Mouse (Mus musculus) heart, embryonic 13.5 days (tissue): ENCODE results near the gene Calcrl. TPM values are rescaled to one million over a fixed set of nuclear protein-coding genes. Genes with fewer than 3 reads are reported as not detected.

ENCODE experiments used
- ATAC-seq: fragments of 200-750 bp; cut with Nextera tagmentation; 2 replicates; pipeline ENCODE4 v1.8.0; 2017; ENCODE audit warnings: moderate TSS enrichment; ENCODE audit not compliant: insufficient number of reproducible peaks, low FRiP score, low TSS enrichment; ENCODE audit errors: extremely low read depth
- H3K27ac ChIP-seq: fragments of 300-500 bp; sonication (generic); replicated peaks from 2 replicates; pipeline ENCODE4 v1.5.1; 2015; ENCODE audit warnings: moderate library complexity, mild to moderate bottlenecking, inconsistent platforms
- H3K27me3 ChIP-seq: fragments of 300-500 bp; sonication (generic); replicated peaks from 2 replicates; pipeline ENCODE4 v1.6.1; 2015; ENCODE audit warnings: mild to moderate bottlenecking, inconsistent platforms
- H3K36me3 ChIP-seq: fragments of 300-500 bp; sonication (generic); 2 replicates; pipeline ENCODE4 v1.6.1; 2015; ENCODE audit warnings: mild to moderate bottlenecking, inconsistent platforms
- H3K4me1 ChIP-seq: fragments of 300-500 bp; sonication (generic); 2 replicates; pipeline ENCODE4 v1.6.1; 2015; ENCODE audit warnings: inconsistent platforms
- H3K4me2 ChIP-seq: fragments of 300-500 bp; sonication (generic); 2 replicates; pipeline ENCODE4 v1.6.1; 2015; ENCODE audit warnings: inconsistent platforms, mild to moderate bottlenecking, moderate library complexity
- H3K4me3 ChIP-seq: fragments of 300-500 bp; sonication (generic); 2 replicates; pipeline ENCODE4 v1.5.1; 2015; ENCODE audit warnings: moderate library complexity, mild to moderate bottlenecking, inconsistent platforms
- H3K9ac ChIP-seq: fragments of 300-500 bp; sonication (generic); 2 replicates; pipeline ENCODE4 v1.6.1; 2015; ENCODE audit warnings: inconsistent platforms, mild to moderate bottlenecking, moderate library complexity
- H3K9me3 ChIP-seq: fragments of 300-500 bp; sonication (generic); 2 replicates; pipeline ENCODE4 v1.6.1; 2016; ENCODE audit warnings: inconsistent platforms
- WGBS: fragments of 180-500 bp; shearing (Covaris S2); methylation state at CpG from one replicate; pipeline ENCODE4 v1.1.7; 2015; ENCODE audit warnings: mixed read lengths; 5-methylcytosine and 5-hydroxymethylcytosine counted together
- polyA plus RNA-seq: library from polyadenylated mRNA; unstranded; fragments of >200 nt; fragmentation: Nextera tagmentation; extraction: Ambion mirVana; gene quantifications from 2 replicates; pipeline ENCODE4 v1.2.1, GENCODE M21; 2015

Gene Calcrl
- polyA plus RNA-seq, 1 experiment from 2014 or later: 39.2 TPM

DNA sequence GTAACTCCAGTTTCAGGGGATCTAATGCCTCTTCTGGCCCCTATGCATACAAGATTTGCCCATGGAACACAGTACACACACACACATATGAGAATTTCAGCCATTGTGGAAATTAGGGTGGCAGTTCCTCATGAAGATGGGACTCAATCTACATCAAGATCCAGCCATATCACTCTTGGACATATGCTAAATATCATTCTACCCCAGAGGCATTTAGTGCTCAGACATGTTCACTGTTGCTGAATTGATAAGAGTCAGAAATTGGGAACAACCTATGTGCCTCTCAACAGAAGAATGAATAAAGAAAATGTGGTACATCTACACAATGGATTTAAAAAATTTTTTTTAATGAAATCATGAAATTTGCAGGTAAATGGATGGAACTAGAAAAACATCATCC lies 58.5 kb downstream of the Calcrl start:
- H3K4me2 ChIP-seq: no peak overlapping the region

DNA sequence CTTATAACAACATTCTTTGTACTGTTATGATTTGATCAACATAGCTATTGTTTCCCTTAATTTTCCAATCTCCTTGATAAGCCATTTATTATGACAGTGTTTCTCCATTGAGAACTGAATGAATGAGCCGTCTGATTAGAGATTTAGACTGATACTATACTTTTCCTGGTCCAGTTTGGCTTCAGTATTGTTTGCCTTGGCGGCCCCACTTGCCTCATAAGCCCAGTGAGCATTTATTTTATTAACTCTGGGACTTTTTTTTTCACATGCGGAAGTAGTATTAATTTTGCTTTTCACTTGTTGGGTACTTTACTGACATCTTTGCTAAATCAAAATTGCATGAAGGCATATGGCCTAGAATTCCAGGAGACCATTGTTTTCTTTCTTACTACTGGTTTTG lies 59.9 kb downstream of the Calcrl start:
- Histone ChIP-seq H3K27ac (no peak overlapping the region), H3K4me1 (peaks cover 11% of the 10 kb centered on the region), H3K4me2 (no peak overlapping the region), H3K9ac (no peak overlapping the region), H3K9me3 (no peaks in the 10 kb centered on the region), H3K4me3 (no peak overlapping the region), H3K27me3 (no peaks in the 10 kb centered on the region), H3K36me3 (no peaks in the 10 kb centered on the region)
- ATAC-seq: no peak
- 76% methylated on average over 3 of the region's 3 CpGs for WGBS

More for the DNA sequence above, 58.5 kb downstream of the Calcrl start:
- no peak overlapping the region for H3K4me3 ChIP-seq
- H3K9me3 ChIP-seq: no peaks in the 10 kb centered on the region
- no peak for ATAC-seq
- H3K27ac ChIP-seq: no peak overlapping the region
- peaks cover 7% of the 10 kb centered on the region for H3K4me1 ChIP-seq
- H3K36me3 ChIP-seq: no peaks in the 10 kb centered on the region
- no peaks in the 10 kb centered on the region for H3K27me3 ChIP-seq
- no peak overlapping the region for H3K9ac ChIP-seq

DNA sequence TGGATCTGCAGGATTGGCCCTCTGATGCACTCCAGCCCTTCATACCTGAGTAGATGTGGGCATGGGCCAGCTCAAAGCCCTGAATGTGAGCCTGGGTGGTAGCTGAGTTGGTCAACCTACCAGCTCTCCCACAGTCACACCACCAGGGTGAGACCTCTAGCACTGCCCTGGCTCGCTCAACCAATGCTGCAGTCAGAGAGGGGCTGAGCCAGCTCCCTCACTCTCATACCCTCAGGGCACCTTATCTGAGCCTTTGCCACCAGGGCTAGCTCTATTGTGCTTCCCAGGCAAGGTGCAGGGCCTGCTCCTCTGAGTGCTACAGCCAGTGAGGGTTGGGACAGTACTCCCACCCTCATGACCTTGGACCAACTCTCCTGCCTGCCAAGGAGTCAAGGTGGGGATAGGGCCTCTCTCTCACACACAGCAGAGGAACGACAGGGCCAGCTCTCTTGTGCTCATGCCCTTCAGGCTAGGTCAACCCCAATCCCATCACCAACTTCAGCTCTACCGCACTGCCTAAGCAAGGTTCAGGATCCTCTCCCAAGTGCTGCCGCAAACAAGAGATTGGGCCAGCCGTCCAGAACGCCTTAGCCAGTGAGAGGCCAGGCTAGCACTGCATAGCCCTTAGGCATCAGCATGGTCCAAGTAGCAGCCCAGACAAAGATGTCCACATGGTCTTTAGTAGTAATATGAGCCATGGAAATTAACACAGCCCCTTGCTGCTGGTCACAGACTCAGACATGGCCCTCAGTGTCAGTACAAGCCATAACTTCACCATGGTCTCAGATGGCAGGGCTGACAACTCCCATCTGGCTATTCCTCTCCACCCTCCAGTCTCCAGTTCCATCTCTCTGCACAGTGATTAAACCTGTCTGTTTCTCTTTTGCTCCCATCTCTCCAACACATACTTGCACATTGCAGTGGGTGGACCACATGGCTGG lies 62.2 kb downstream of the Calcrl start:
- Histone ChIP-seq H3K9me3 (no peaks in the 10 kb centered on the region), H3K27ac (no peak overlapping the region), H3K4me3 (no peak overlapping the region), H3K4me2 (no peak overlapping the region), H3K9ac (no peak overlapping the region), H3K27me3 (no peaks in the 10 kb centered on the region), H3K4me1 (0 out of 2 replicates have a peak, but pooled peaks cover 4% of the 10 kb centered on the region), H3K36me3 (no peaks in the 10 kb centered on the region)
- ATAC-seq: no peak
- WGBS: 80% methylated on average over 6 of the region's 6 CpGs

DNA sequence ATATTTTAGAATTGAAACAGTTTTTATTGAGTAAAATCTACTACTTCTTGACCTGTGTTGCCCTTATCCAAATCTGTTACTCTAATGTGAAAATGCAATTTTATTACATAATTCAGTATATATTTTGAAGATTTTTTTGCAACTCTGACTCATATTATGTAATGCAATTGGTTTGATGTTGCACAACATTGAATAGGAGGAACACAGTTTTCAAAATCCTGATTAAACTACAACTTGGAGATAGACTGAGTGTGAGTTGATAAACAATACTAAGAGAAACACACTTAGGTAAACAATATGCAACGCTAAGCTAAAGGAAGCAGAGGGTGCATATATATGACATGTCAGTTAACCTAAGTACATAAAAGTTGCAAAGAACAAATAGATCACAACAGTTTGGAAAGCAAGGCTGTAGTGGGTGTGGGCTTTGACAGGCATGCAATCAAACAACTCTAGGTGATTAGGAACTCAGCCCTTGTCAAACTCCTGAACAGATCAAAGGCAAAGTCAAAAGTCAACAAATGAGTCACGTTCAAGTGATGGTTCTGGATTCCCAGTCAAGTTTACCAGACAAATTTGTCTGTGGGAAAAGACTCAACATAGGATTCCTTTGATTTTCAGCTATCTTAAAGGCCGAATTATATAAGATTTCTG lies 66.4 kb downstream of the Calcrl start:
- Histone ChIP-seq H3K27ac (no peak overlapping the region), H3K4me3 (no peak overlapping the region), H3K36me3 (peaks cover 5% of the 10 kb centered on the region; the same call in 1 of the 2 replicates), H3K9me3 (no peaks in the 10 kb centered on the region), H3K27me3 (no peaks in the 10 kb centered on the region), H3K9ac (no peak overlapping the region), H3K4me2 (no peak overlapping the region), H3K4me1 (0 out of 2 replicates have a peak, but pooled peaks cover 4% of the 10 kb centered on the region)
- no peak for ATAC-seq
- WGBS: 42% methylated on average over 3 of the region's 3 CpGs

DNA sequence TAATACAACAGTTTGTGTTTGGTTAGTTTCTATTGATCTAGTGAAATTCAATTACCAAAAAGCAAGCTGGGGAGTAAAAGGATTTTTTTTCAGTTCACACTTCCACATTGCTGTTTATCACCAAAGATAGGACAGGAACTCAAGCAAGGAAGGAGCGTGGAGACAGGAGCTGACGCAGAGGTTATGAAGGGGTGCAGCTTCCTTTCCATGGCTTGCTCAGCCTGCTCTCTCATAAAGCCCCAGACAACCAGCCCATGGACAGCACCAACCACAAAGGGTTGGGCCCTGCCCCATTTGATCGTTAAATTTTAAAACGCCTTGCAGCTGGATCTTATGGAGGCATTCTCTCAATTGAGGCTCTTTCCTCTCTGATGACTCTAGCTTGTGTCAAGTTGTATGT lies 69.9 kb downstream of the Calcrl start:
- Histone ChIP-seq H3K9me3 (no peaks in the 10 kb centered on the region), H3K4me2 (no peak overlapping the region), H3K4me3 (no peak overlapping the region), H3K9ac (no peak overlapping the region), H3K36me3 (peaks cover 5% of the 10 kb centered on the region; the same call in 1 of the 2 replicates), H3K4me1 (no peaks in the 10 kb centered on the region), H3K27ac (no peak overlapping the region), H3K27me3 (no peaks in the 10 kb centered on the region)
- WGBS: 63% methylated on average over 4 of the region's 4 CpGs
- no peak for ATAC-seq

DNA sequence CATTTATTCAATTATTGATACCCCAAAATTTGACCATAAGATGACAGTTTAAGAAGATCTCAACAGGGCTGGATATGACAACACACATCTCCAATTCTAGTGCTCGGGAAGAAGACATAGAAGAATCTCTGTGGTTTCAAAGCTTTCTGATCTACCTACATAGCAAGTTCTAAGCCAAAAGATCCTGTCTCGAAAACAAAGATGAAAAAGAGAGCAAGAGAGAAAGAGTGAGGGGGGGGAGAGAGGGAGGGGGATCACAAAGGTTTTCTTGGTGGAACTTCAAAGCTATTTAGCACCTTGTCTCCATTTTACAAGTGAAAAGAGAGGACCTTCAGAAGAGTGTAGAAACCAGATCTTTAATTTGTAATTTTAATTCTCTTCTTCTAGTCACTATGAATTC lies 77.8 kb downstream of the Calcrl start:
- peaks cover 15% of the 10 kb centered on the region for H3K36me3 ChIP-seq
- WGBS: 66% methylated on average over 2 of the region's 2 CpGs
- H3K27ac ChIP-seq: no peak overlapping the region
- H3K4me3 ChIP-seq: no peak overlapping the region
- H3K27me3 ChIP-seq: no peaks in the 10 kb centered on the region
- H3K4me2 ChIP-seq: no peak overlapping the region
- H3K9me3 ChIP-seq: no peaks in the 10 kb centered on the region
- no peaks in the 10 kb centered on the region for H3K4me1 ChIP-seq
- no peak for ATAC-seq
- no peak overlapping the region for H3K9ac ChIP-seq

DNA sequence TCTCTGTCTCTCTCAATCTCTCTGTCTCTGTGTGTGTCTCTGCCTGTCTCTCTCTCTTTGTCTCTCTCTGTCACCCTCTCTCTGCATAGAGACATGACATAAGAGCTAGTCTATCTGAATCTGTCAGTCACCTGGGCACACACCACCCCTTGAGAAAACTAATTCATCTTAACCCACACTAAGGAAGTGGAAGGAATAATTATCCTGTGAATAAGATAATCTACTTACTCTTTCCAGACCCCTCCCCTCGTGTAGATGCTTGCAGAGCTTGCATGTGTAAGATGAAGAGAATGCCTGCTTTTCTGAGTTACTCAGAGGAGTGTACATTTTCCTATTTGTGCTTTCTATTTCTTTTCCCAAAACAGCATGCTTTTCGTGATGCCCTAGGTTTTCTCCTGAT lies 81.5 kb downstream of the Calcrl start:
- H3K36me3 ChIP-seq: peaks cover 22% of the 10 kb centered on the region
- H3K9ac ChIP-seq: no peak overlapping the region
- no peaks in the 10 kb centered on the region for H3K4me1 ChIP-seq
- no peak overlapping the region for H3K27ac ChIP-seq
- H3K4me3 ChIP-seq: no peak overlapping the region
- H3K9me3 ChIP-seq: no peaks in the 10 kb centered on the region
- H3K4me2 ChIP-seq: no peak overlapping the region
- H3K27me3 ChIP-seq: no peaks in the 10 kb centered on the region
- no peak for ATAC-seq
- 53% methylated on average over 2 of the region's 2 CpGs for WGBS

DNA sequence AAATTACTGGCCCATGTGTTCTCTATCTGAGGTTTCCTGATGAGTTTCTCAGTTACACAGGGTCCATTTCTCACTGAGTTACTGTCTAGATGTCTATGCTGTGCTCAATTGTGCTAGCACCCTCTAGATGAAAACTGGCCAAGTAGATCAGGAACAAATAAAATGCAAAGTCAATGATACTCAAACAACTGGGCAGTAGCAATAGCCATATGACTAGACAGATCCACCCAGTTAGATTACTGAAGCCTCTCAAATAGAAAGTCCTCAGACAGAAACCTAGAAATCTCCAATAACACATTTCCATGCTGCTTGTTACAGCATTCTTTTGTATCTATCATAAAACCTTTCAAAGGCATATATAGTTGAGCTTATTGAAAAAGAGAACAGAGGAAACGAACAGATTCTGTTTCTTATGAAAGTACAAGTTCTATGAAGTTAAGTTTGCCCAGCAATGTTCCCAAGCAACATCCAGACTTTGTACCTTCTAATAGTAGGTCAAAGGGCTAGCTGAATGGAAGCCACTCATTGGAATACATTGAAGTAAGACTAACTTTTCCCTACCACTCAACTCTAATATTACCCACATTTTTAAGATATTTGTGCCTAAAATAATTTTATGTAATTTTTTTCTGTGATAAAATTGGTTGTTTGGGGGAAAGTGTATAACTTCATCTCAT lies 87.3 kb downstream of the Calcrl start:
- Histone ChIP-seq H3K4me2 (no peak overlapping the region), H3K4me1 (no peaks in the 10 kb centered on the region), H3K36me3 (peaks cover 8% of the 10 kb centered on the region), H3K9me3 (no peaks in the 10 kb centered on the region), H3K27me3 (no peaks in the 10 kb centered on the region), H3K27ac (no peak overlapping the region), H3K9ac (no peak overlapping the region), H3K4me3 (no peak overlapping the region)
- WGBS: 76% methylated on average over 1 of the region's 1 CpGs
- ATAC-seq: no peak

DNA sequence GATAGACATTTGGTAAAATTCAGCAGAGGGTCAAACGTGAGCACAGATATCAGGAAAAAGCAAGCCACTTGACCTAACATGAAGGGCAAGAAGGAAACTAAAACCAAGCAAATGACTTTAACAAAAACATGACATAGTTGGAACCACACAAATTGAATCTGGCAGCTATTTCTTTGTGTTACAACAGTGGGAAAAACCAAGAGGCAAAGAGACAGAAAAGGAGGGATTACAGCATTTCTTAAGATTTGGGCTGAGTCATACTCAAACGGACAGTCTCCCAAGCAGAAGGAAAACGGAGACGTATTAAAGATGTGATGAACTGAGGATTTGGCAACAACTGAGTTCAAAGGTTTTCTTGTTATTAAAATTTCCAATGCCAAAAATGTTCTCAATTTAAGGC lies 88.9 kb downstream of the Calcrl start:
- 77% methylated on average over 4 of the region's 4 CpGs for WGBS
- Histone ChIP-seq H3K4me2 (no peak overlapping the region), H3K4me3 (no peak overlapping the region), H3K27me3 (no peaks in the 10 kb centered on the region), H3K9me3 (no peaks in the 10 kb centered on the region), H3K27ac (no peak overlapping the region), H3K9ac (no peak overlapping the region), H3K4me1 (no peaks in the 10 kb centered on the region), H3K36me3 (peaks cover 8% of the 10 kb centered on the region)
- ATAC-seq: no peak

DNA sequence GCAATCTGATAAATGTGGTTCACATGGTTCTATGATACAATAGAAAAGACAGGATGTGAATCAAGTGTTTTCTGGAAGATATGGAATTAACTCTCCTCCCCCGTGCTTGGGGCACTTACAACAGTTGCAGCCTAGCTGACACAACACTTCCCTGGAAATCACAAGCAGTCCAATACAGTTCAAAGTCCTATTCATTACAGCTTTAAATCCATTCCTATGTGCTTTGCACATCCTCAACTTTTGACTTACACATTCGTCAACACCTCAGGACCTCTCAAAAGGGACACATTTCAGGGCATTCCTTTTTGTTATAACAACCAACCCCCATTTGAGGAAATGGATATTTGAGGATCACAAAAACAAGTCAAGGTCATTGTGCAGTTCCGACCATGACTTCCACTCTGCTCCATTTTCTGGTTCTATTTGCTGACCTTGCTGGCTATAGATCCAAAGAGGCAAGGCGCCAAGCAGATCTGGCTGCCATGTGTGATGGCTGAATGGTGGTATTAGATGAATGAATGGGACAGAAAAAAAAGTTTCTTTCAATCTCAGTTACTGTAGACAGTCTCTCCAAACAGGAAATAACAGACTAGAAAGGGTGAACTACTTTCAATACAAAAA lies 108.9 kb downstream of the Calcrl start:
- H3K4me2 ChIP-seq: no peak overlapping the region
- no peaks in the 10 kb centered on the region for H3K9me3 ChIP-seq
- H3K36me3 ChIP-seq: no peaks in the 10 kb centered on the region
- no peak overlapping the region for H3K4me3 ChIP-seq
- H3K4me1 ChIP-seq: 0 out of 2 replicates have a peak, but pooled peaks cover 6% of the 10 kb centered on the region
- no peak overlapping the region for H3K27ac ChIP-seq
- no peak overlapping the region for H3K9ac ChIP-seq
- ATAC-seq: no peak
- 60% methylated on average over 4 of the region's 4 CpGs for WGBS
- H3K27me3 ChIP-seq: no peaks in the 10 kb centered on the region

DNA sequence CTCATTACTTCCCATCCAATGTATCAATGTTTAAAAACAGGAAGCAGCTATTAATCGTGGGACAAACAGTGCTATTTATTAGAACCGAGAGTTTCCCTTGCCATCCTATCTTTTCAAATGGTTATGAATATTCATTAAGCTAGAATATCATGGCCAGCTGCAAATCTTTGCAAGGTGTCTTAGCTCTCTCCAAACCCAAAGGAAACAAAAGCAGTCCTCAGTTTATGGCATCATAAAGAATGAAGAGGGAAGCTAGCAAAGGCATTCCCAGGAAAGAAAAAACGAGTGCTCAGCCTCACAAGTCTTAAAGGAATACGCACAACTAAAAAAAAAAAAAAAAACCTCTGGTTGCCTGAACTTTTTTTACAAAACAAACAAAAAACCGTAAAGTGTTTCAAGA lies 128.7 kb downstream of the Calcrl start:
- Histone ChIP-seq H3K9me3 (no peaks in the 10 kb centered on the region), H3K27me3 (no peaks in the 10 kb centered on the region), H3K4me1 (no peaks in the 10 kb centered on the region), H3K27ac (no peak overlapping the region), H3K9ac (no peak overlapping the region), H3K4me3 (no peak overlapping the region), H3K4me2 (no peak overlapping the region), H3K36me3 (no peaks in the 10 kb centered on the region)
- ATAC-seq: no peak
- WGBS: 48% methylated on average over 5 of the region's 5 CpGs
